Mouse (Mus musculus) megakaryocyte progenitor cell, adult 5-6 weeks (primary cell): Measurements from ENCODE around the gene Tex26. TPM values are rescaled to one million over a fixed set of nuclear protein-coding genes. Genes with fewer than 3 reads are reported as not detected.

Source experiments
- ATAC-seq: replicated peaks from 2 replicates; pipeline ENCODE4 v1.8.0; 2016; ENCODE audit warnings: mild to moderate bottlenecking, moderate TSS enrichment, inconsistent platforms; ENCODE audit not compliant: poor library complexity
- total RNA-seq, 2 experiments: library from RNA; stranded (forward) in 1 of 2; stranded (reverse) in 1 of 2; fragments of 157-497, 149-512 nt in 1 of 2; fragments of 200-1000 nt in 1 of 2; gene quantifications; 2 replicates each; pipeline versions ENCODE4 v1.2.3 to v1.2.4; 2015 to 2017

The Tex26 gene
- total RNA-seq, 2 experiments from 2014 or later: not detected

- no peak for ATAC-seq
Measured at GRCm38 (mm10) chr5:149430943-149431342, 8.5 kb upstream of the Tex26 start.

- no peak for ATAC-seq
Measured at GRCm38 (mm10) chr5:149433618-149434017, 5.8 kb upstream of the Tex26 start.

DNA sequence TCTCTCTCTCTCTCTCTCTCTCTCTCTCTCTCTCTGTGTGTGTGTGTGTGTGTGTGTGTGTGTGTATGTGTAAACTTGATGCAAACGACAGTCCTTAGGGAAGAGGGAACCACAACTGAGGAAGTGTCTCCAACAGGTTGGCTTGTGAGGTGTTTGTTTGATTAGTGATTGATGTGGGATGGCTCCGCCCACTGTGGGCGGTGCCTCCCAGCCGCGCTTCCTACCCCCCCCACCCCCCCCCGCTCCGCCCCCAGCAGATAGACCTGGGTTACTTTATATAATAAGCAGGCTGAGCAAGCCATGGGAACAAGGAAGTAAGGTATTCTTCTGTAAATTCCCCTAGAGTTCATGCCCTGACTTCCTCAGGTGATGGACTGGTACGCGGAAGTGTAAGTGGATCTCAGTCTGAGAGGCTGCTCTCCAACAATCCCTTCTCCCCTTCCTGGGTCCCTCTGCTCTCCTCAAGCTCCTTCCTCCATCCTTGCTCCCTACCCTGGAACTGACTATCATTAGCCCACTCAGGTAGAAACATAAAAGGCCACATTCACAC is 5.2 kb upstream of the Tex26 start:
- ATAC-seq: peak; percentile 30; the same call in 1 of the 2 replicates

DNA sequence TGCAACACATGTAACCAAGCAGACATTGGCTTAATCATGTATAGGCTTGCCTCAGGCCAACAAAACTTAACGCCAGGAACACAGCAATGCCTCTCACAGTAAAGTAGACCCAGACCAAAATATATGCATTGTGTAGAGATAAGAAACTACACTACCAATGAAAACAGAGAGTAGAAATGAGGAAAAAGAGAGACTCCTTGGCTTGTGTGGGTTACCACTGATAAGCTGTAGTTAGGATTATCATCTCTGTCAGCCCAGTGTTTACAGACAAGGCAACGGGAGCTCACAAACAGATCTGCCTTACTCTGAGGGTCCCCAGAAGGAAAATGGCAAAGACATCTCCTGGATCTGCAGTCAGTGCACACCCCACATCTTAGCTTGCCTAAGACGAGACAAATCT is 2.9 kb upstream of the Tex26 start:
- peak; percentile 22 for ATAC-seq

DNA sequence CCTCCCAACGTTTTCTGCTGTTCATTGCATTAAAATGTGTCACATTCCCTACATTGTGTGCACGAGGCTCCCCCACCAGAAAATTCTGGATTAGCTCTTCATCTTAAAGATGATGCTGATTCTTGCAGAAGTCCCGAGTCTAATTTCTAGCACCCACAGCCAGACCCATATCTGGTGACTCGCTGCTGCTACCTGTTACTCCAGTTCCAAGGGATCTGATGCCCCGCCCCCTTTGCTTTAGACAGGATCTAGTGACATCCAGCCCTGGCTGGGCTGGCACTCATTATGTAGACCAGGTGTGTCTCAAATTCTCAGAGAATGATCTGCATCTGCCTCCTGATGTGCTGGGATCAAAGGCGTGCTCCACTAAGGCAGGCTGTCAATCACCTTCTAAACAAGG is 2.3 kb upstream of the Tex26 start:
- no peak for ATAC-seq

DNA sequence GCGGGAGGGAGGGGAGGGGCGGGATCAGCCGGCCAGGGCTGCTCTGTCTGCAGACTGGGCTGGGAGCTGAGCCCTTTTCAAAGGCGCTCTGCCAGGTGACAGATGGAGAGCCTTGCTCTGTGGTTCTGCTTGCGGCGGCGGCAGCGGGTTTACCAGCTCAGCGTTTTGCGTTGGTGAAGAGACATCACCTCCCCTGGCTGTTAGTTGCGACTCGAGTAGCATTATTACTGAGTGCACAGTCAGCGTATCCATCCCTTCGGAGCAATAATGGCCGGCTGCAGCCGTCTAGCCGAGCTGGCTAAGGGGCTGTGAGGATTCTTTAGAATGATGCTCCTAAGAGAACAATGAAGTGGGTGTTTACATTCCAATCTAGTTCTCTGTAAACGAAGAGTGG is 717 bp downstream of the Tex26 start:
- peak; percentile 27 for ATAC-seq

- no peak for ATAC-seq
Measured at GRCm38 (mm10) chr5:149441646-149442276, 2.3 kb downstream of the Tex26 start.

- no peak for ATAC-seq
Measured at GRCm38 (mm10) chr5:149442277-149442660, 2.8 kb downstream of the Tex26 start.

DNA sequence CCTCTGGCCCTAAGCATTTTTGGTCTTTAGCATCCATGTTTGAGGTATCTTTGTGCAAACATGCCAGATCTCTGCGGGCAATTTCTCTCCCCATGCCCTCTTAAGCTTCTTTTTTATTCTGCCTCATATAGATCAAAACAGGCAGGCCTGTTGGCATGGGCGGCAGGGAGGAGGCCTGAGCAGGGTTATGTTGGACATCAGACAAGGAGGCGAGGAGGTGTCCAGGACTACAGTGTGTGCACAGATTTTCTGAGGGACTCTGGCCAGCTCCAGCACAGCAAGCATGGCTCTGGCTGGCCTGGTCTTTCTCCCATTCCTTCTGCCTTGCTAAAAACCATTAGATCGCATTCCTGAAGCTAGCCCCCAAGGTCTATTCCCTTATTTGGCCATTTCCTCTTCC is 5.0 kb downstream of the Tex26 start:
- ATAC-seq: no peak

- peak; percentile 96 for ATAC-seq
Measured at GRCm38 (mm10) chr5:149446495-149446894, 7.0 kb downstream of the Tex26 start.

GRCm38 (mm10) chr5:149447733-149448132 is 8.3 kb downstream of the Tex26 start:
- no peak for ATAC-seq

DNA sequence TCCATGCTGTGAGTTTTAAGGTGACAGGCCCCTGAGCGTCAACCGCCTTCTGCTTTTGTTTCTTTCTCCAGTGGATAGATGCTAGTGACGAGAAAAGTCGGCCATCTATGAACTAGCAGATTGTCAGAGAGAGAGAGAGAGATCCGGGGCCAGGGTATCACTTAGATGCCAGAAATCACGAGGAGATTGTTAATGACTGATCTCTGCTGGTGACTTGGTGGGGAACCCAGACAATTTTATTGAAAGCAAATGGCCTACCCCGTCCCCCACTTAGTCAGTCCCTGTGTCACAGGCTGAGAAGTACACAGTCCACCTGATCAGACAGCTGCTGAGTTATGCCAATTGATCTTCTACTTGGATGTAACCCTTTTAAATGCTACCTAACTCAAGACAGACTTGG is 9.9 kb downstream of the Tex26 start:
- no peak for ATAC-seq

GRCm38 (mm10) chr5:149451209-149451681 is 11.8 kb downstream of the Tex26 start:
- no peak for ATAC-seq

DNA sequence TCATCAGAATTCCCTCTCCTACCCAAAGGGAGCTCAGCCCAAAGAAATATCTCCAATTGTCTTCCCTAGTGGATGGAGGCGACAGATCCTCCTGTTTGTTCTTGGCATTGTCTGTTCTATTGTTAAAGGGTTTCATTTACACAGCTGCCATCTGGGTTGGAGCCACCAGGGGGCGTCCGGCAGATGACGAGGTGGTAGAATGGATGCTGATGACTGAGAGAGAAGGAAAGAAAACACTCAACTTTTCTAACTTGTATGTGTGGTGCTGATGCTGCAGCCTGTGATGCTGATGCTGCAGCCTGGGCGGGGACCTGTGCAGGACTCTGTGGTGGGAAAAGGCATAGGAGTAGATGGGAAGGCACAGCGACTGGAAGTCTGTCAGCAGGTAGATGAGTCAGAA is 14.8 kb downstream of the Tex26 start:
- peak; percentile 93 for ATAC-seq

DNA sequence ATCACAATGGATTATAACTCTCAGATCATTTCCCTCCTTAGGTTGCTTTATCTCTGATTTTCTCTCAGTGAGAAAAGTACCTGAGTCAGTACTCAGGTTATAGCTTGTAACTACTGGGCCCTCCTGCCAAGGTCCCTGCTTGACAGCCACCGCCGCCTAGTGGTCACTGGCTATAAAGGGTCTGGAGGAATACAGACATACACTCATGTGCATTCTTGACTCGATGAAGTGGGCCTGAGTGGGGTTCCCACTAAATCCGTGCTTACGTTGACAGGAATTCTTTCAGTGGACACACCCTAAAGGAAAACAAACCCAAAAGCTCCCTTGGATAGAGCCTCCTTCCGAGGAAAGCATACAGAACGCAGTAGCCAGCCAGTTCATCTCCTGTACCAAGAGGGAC is 17.1 kb downstream of the Tex26 start:
- ATAC-seq: peak; percentile 59

DNA sequence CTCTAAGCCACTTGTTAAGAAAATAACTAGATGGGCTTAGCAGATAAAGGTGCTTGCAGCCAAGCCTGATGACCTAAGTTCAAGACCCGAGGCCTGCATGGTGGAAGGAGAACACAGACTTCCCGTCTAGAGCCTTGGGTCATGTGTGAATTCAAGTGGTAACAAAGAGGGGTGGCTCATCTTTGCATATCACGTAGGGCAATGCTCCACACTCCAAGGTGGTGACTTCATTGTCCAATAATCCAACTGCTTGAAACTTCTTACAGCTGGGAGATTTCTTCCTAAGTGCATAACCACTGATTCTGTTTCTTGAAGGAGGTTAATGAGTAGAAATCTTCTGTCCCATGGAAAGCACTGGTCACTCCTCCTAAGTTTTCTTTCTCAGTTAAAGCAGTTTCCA is 22.6 kb downstream of the Tex26 start:
- ATAC-seq: no peak

DNA sequence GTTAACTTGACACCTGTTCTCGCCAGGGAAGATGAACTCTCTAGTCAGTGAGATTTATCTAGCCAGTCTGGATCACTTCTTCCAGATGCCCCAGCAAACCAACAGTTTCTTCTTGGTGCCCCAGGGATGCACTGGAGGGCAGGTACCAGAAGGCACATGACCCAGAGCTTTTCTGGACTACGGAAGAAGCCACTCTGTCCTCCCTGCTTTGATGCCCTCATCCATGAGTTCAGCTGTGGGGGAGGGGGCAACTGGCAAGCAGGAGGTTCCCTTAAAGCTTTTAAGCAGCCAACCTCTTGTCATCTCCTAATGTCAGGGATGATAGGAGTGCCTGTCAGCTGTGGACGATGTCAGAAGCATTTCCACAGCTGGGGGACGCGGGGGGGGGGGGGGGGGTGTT is 25.8 kb downstream of the Tex26 start:
- no peak for ATAC-seq

DNA sequence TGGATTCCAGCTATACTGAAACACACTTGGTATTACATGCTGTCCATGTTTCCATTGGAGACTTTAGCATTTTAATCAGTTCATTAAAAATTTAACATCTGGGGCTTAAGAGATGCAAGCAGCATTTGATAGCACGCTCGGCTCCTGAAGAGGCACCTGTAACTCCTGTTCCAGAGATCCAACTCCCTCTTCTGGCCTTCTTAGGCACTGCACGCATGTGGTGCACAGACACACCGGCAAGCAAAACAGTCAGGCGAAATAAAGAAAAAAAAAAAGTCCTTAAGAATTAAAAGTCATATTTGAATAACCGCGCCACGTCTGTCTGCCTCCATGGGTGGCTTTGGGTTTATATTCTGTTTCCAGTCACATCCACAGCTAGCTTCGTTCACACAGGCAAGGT is 34.7 kb downstream of the Tex26 start:
- ATAC-seq: no peak

GRCm38 (mm10) chr5:149474701-149475468 is 35.4 kb downstream of the Tex26 start:
- ATAC-seq: no peak

GRCm38 (mm10) chr5:149481920-149482319 is 42.5 kb downstream of the Tex26 start:
- no peak for ATAC-seq

DNA sequence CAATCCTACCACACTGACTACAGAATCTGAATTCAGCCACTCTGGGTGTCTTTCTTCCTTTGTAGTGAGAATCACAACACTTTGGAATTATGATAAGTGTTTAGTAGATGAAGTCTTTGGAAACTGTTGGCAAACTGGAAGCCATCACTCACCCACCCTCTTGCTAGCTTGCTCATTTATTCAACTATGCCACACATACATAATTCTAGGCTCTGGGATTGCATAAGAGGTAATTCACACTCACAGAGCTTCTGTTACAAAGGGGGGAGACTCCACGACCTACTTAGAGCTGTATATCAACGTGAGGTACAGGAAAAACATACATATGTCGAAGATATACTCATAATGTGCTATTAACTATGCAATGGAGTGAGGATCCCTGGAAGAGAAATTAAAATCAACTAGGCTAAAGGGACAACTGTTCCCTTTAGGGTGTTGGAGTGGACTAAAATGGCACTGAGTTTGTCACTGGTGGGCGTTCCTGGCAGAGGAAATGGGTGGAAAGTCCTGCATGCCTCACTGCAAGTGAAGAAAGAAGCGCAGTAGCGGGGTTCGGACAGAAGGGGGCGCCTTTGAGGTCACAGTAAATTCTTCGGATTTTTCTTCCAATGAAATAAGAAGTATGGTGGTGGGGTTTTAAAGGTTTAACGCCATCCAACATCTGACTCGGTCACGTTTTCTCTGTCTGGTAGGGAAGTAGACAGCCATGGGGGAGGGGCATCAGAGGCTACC is 44.0 kb downstream of the Tex26 start:
- peak; percentile 51 for ATAC-seq
